Mouse (Mus musculus) spleen, embryonic (tissue): ENCODE results near the gene Rpl34.

Source experiments
- CTCF ChIA-PET: fragments of 350-600 bp; sonication (Branson Sonifier 250); formaldehyde crosslinking; loops from one replicate; lab custom pipeline; 2022; lab: Charles Lee

Gene Rpl34

GRCm38 (mm10) chr3:130730189-130730653 is at the start of gene Rpl34:
Gene Rpl34, minus strand, starts transcription at chr3:130730398.
- CTCF ChIA-PET: no interaction called here

GRCm38 (mm10) chr3:130768172-130768571 is 38.0 kb upstream of the Rpl34 start:
- CTCF ChIA-PET: no interaction called here

- CTCF ChIA-PET: interaction anchor here (0.6 kb wide), 1 partner anchor 51 kb away, joined by 7 read pairs; no protein-coding TSS in a partner anchor
Measured at GRCm38 (mm10) chr3:130764091-130764490, 33.9 kb upstream of the Rpl34 start.

- CTCF ChIA-PET: interaction anchor here (1.5 kb wide), 1 partner anchor 239 kb away, joined by 4 read pairs; no protein-coding TSS in a partner anchor
Measured at GRCm38 (mm10) chr3:130760711-130761435, 30.7 kb upstream of the Rpl34 start.

GRCm38 (mm10) chr3:130758157-130758841 is 28.1 kb upstream of the Rpl34 start:
- CTCF ChIA-PET: interaction anchor here (0.6 kb wide), 2 partner anchors 469 to 563 kb away, joined by 4 read pairs; no protein-coding TSS in a partner anchor

- CTCF ChIA-PET: interaction anchor here (0.6 kb wide), 1 partner anchor 564 kb away, joined by 4 read pairs; no protein-coding TSS in a partner anchor
Measured at GRCm38 (mm10) chr3:130757117-130757852, 27.1 kb upstream of the Rpl34 start.

GRCm38 (mm10) chr3:130749206-130749605 is 19.0 kb upstream of the Rpl34 start:
- CTCF ChIA-PET: no interaction called here

GRCm38 (mm10) chr3:130746673-130747619 is 16.7 kb upstream of the Rpl34 start:
- CTCF ChIA-PET: no interaction called here

- CTCF ChIA-PET: interaction anchor here (1.0 kb wide), 1 partner anchor 28 kb away, joined by 3 read pairs; the partner anchor contains the start of gene Ostc
Measured at GRCm38 (mm10) chr3:130737652-130738361, 7.6 kb upstream of the Rpl34 start.

GRCm38 (mm10) chr3:130736758-130737157 is 6.6 kb upstream of the Rpl34 start:
- CTCF ChIA-PET: no interaction called here

- CTCF ChIA-PET: no interaction called here
Measured at GRCm38 (mm10) chr3:130729472-130730188, 568 bp downstream of the Rpl34 start.

GRCm38 (mm10) chr3:130727676-130728075 is 2.5 kb downstream of the Rpl34 start:
- CTCF ChIA-PET: no interaction called here

- CTCF ChIA-PET: no interaction called here
Measured at GRCm38 (mm10) chr3:130727036-130727435, 3.2 kb downstream of the Rpl34 start.

- CTCF ChIA-PET: no interaction called here
Measured at GRCm38 (mm10) chr3:130725718-130726117, 4.5 kb downstream of the Rpl34 start.

- CTCF ChIA-PET: no interaction called here
Measured at GRCm38 (mm10) chr3:130722733-130723478, 7.3 kb downstream of the Rpl34 start.

GRCm38 (mm10) chr3:130720225-130720624 is 10.0 kb downstream of the Rpl34 start:
- CTCF ChIA-PET: no interaction called here

- CTCF ChIA-PET: no interaction called here
Measured at GRCm38 (mm10) chr3:130718871-130719270, 11.3 kb downstream of the Rpl34 start.

GRCm38 (mm10) chr3:130716555-130716954 is 13.6 kb downstream of the Rpl34 start:
- CTCF ChIA-PET: no interaction called here
